Mouse (Mus musculus): ENCODE data around the gene Smim15.

The Smim15 gene

GRCm38 (mm10) chr13:108063374-108064134 is 19.3 kb downstream of the Smim15 start:
- DNase-seq, result no peak

- no peak for DNase-seq
Observed at GRCm38 (mm10) chr13:108064331-108064730, 20.1 kb downstream of the Smim15 start.

GRCm38 (mm10) chr13:108066021-108066420 is 21.8 kb downstream of the Smim15 start:
- DNase-seq, result no peak

- no peak for DNase-seq
Observed at GRCm38 (mm10) chr13:108069151-108069550, 24.9 kb downstream of the Smim15 start.

- no peak for DNase-seq
Observed at GRCm38 (mm10) chr13:108070171-108070570, 25.9 kb downstream of the Smim15 start.

GRCm38 (mm10) chr13:108077476-108077875 is 33.2 kb downstream of the Smim15 start:
- DNase-seq, result no peak

- DNase-seq, result no peak
Observed at GRCm38 (mm10) chr13:108077901-108078300, 33.7 kb downstream of the Smim15 start.

- DNase-seq, result no peak
Observed at GRCm38 (mm10) chr13:108084086-108084485, 39.8 kb downstream of the Smim15 start.

GRCm38 (mm10) chr13:108086036-108086435 is 41.8 kb downstream of the Smim15 start:
- no peak for DNase-seq

- DNase-seq, result no peak
Observed at GRCm38 (mm10) chr13:108086724-108087123, 42.5 kb downstream of the Smim15 start.

GRCm38 (mm10) chr13:108092290-108092689 is 48.0 kb downstream of the Smim15 start:
- no peak for DNase-seq

- DNase-seq, result no peak
Observed at GRCm38 (mm10) chr13:108094681-108095080, 50.4 kb downstream of the Smim15 start.

- DNase-seq, result no peak
Observed at GRCm38 (mm10) chr13:108095617-108096016, 51.4 kb downstream of the Smim15 start.

- no peak for DNase-seq
Observed at GRCm38 (mm10) chr13:108096446-108096845, 52.2 kb downstream of the Smim15 start.

Measured in kidney, postnatal 10 days (tissue).